Mouse (Mus musculus) stomach, embryonic 16.5 days (tissue): Measurements from ENCODE around the gene St8sia1. TPM values are rescaled to one million over a fixed set of nuclear protein-coding genes. Genes with fewer than 3 reads are reported as not detected.

Experiments used
- ATAC-seq: fragments of 200-750 bp; cut with Nextera tagmentation; 2 replicates; pipeline ENCODE4 v1.8.0; 2017; ENCODE audit warnings: moderate number of reproducible peaks, moderate TSS enrichment; ENCODE audit not compliant: insufficient read depth, low FRiP score
- H3K27ac ChIP-seq: fragments of 300-500 bp; sonication (generic); 2 replicates; pipeline ENCODE4 v1.5.1; 2014; ENCODE audit warnings: low read length
- H3K27me3 ChIP-seq: fragments of 300-500 bp; sonication (generic); 2 replicates; pipeline ENCODE4 v1.6.1; 2014; ENCODE audit warnings: low read length, control low read depth, mixed read lengths; ENCODE audit not compliant: control insufficient read depth, insufficient read depth
- H3K36me3 ChIP-seq: fragments of 300-500 bp; sonication (generic); 2 replicates; pipeline ENCODE4 v1.6.1; 2014; ENCODE audit warnings: low read length; ENCODE audit not compliant: control insufficient read depth, insufficient read depth
- H3K4me1 ChIP-seq: fragments of 300-500 bp; sonication (generic); 2 replicates; pipeline ENCODE4 v1.6.1; 2014; ENCODE audit warnings: low read length, control low read depth, mixed read lengths; ENCODE audit not compliant: control insufficient read depth, insufficient read depth
- H3K4me2 ChIP-seq: fragments of 300-500 bp; sonication (generic); 2 replicates; pipeline ENCODE4 v1.6.1; 2014; ENCODE audit warnings: low read depth, low read length, mixed read lengths
- H3K4me3 ChIP-seq: fragments of 300-500 bp; sonication (generic); replicated peaks from 2 replicates; pipeline ENCODE4 v1.5.1; 2014; ENCODE audit warnings: mild to moderate bottlenecking, low read length
- H3K9ac ChIP-seq: fragments of 300-500 bp; sonication (generic); 2 replicates; pipeline ENCODE4 v1.6.1; 2014; ENCODE audit warnings: low read length
- H3K9me3 ChIP-seq: fragments of 300-500 bp; sonication (generic); replicated peaks from 2 replicates; pipeline ENCODE4 v1.6.1; 2016; ENCODE audit warnings: low read length, control low read depth; ENCODE audit not compliant: control insufficient read depth
- WGBS: fragments of 180-500 bp; shearing (Covaris S2); extraction: QIAGEN DNeasy Blood & Tissue Kit; methylation state at CpG from one replicate; pipeline ENCODE4 v1.1.7; 2014; 5-methylcytosine and 5-hydroxymethylcytosine counted together
- polyA plus RNA-seq: library from polyadenylated mRNA; unstranded; fragments of >200 nt; fragmentation: Nextera tagmentation; extraction: Ambion mirVana; gene quantifications from 2 replicates; pipeline ENCODE4 v1.2.1, GENCODE M21; 2015

St8sia1 gene
- polyA plus RNA-seq, 1 experiment from 2014 or later, result 1.1 TPM

- no peak for ATAC-seq
- no peaks in the 10 kb centered on the region for H3K36me3 ChIP-seq
- H3K4me2 ChIP-seq, result no peak overlapping the region
- no peak overlapping the region for H3K27ac ChIP-seq
- H3K9me3 ChIP-seq, result no peaks in the 10 kb centered on the region
- 82% methylated on average over 9 of the region's 9 CpGs for WGBS
- H3K4me1 ChIP-seq, result no peaks in the 10 kb centered on the region
- no peak overlapping the region for H3K4me3 ChIP-seq
- H3K27me3 ChIP-seq, result no peaks in the 10 kb centered on the region
- H3K9ac ChIP-seq, result no peak overlapping the region
Measured at GRCm38 (mm10) chr6:142798837-142799236, 165.4 kb downstream of the St8sia1 start.

DNA sequence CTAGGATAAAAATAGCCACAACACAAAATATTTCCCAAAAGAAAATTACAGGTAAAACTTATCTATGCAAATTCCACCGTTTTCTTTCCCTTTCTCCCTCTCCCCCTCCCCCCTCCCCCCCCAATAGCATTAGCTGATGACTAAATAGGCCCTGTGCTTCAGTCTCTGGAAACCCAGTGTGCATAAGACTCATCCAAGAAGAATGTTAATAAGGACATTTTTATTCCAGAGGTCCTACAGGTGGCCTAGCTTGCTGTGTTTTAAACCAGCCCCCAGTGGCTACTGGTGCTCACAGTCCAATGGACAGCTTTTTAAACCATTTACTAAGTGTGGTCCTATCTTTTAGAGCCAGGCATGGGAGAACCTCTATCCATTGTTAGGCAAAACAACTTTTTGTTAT, 166.3 kb downstream of the St8sia1 start:
- H3K4me2 ChIP-seq, result no peak overlapping the region
- H3K9me3 ChIP-seq, result no peaks in the 10 kb centered on the region
- no peak for ATAC-seq
- H3K9ac ChIP-seq, result no peak overlapping the region
- H3K4me1 ChIP-seq, result peaks cover 4% of the 10 kb centered on the region; the same call in 1 of the 2 replicates
- H3K27ac ChIP-seq, result no peak overlapping the region
- 70% methylated on average over 1 of the region's 1 CpGs for WGBS
- no peaks in the 10 kb centered on the region for H3K27me3 ChIP-seq
- H3K4me3 ChIP-seq, result no peak overlapping the region
- no peaks in the 10 kb centered on the region for H3K36me3 ChIP-seq

GRCm38 (mm10) chr6:142795655-142796441, 168.4 kb downstream of the St8sia1 start:
- H3K27ac ChIP-seq, result no peak overlapping the region
- peak; percentile 42; the same call in 1 of the 2 replicates for ATAC-seq
- peak overlapping the region; percentile 11; the same call in 1 of the 2 replicates for H3K4me2 ChIP-seq
- WGBS, result 30% methylated on average over 15 of the region's 15 CpGs
- peaks cover 4% of the 10 kb centered on the region; the same call in 1 of the 2 replicates for H3K4me1 ChIP-seq
- no peaks in the 10 kb centered on the region for H3K27me3 ChIP-seq
- no peak overlapping the region for H3K4me3 ChIP-seq
- no peaks in the 10 kb centered on the region for H3K36me3 ChIP-seq
- H3K9ac ChIP-seq, result no peak overlapping the region
- H3K9me3 ChIP-seq, result no peaks in the 10 kb centered on the region

GRCm38 (mm10) chr6:142795087-142795486, 169.2 kb downstream of the St8sia1 start:
- no peaks in the 10 kb centered on the region for H3K27me3 ChIP-seq
- H3K27ac ChIP-seq, result no peak overlapping the region
- no peak overlapping the region for H3K4me3 ChIP-seq
- no peak overlapping the region for H3K9ac ChIP-seq
- no peaks in the 10 kb centered on the region for H3K36me3 ChIP-seq
- no peak for ATAC-seq
- no peak overlapping the region for H3K4me2 ChIP-seq
- no peaks in the 10 kb centered on the region for H3K9me3 ChIP-seq
- H3K4me1 ChIP-seq, result peaks cover 4% of the 10 kb centered on the region; the same call in 1 of the 2 replicates
- 58% methylated on average over 9 of the region's 9 CpGs for WGBS

DNA sequence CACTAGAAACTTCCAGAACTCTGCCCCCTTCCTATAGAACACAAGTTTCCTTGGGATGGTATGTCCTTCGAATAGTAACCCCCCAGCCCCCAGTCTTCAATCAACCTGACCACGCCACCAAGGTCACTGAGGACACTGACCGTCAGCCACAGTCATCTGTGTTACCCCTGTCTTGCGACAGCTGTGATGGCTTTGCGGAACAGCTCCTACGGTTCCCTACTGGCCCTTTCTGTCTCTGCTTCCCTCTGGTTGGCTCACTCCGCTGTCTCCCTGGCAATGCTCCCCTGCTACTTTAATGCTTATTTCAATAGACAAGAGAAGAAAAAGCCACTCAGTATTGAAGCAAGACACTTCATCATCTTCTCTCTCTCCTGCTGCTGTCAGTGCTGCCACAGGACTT, 170.8 kb downstream of the St8sia1 start:
- WGBS, result 42% methylated on average over 7 of the region's 7 CpGs
- H3K4me2 ChIP-seq, result no peak overlapping the region
- no peak overlapping the region for H3K9ac ChIP-seq
- no peaks in the 10 kb centered on the region for H3K27me3 ChIP-seq
- no peak overlapping the region for H3K4me3 ChIP-seq
- no peaks in the 10 kb centered on the region for H3K9me3 ChIP-seq
- no peak overlapping the region for H3K27ac ChIP-seq
- H3K36me3 ChIP-seq, result no peaks in the 10 kb centered on the region
- ATAC-seq, result no peak
- peaks cover 4% of the 10 kb centered on the region; the same call in 1 of the 2 replicates for H3K4me1 ChIP-seq

GRCm38 (mm10) chr6:142792241-142792968, 171.8 kb downstream of the St8sia1 start:
- WGBS, result 44% methylated on average over 13 of the region's 13 CpGs
- no peak for ATAC-seq

GRCm38 (mm10) chr6:142789736-142790135, 174.5 kb downstream of the St8sia1 start:
- Histone ChIP-seq H3K36me3 (no peaks in the 10 kb centered on the region), H3K4me2 (no peak overlapping the region), H3K27me3 (no peaks in the 10 kb centered on the region), H3K4me1 (peaks cover 4% of the 10 kb centered on the region; the same call in 1 of the 2 replicates), H3K27ac (no peak overlapping the region), H3K4me3 (no peak overlapping the region), H3K9me3 (no peaks in the 10 kb centered on the region), H3K9ac (no peak overlapping the region)
- ATAC-seq, result no peak
- 90% methylated on average over 10 of the region's 10 CpGs for WGBS

More at GRCm38 (mm10) chr6:142792241-142792968, 171.8 kb downstream of the St8sia1 start:
- no peaks in the 10 kb centered on the region for H3K9me3 ChIP-seq
- no peak overlapping the region for H3K9ac ChIP-seq
- no peaks in the 10 kb centered on the region for H3K36me3 ChIP-seq
- no peak overlapping the region for H3K27ac ChIP-seq
- no peak overlapping the region for H3K4me2 ChIP-seq
- no peak overlapping the region for H3K4me3 ChIP-seq
- H3K27me3 ChIP-seq, result no peaks in the 10 kb centered on the region
- H3K4me1 ChIP-seq, result peaks cover 4% of the 10 kb centered on the region; the same call in 1 of the 2 replicates

DNA sequence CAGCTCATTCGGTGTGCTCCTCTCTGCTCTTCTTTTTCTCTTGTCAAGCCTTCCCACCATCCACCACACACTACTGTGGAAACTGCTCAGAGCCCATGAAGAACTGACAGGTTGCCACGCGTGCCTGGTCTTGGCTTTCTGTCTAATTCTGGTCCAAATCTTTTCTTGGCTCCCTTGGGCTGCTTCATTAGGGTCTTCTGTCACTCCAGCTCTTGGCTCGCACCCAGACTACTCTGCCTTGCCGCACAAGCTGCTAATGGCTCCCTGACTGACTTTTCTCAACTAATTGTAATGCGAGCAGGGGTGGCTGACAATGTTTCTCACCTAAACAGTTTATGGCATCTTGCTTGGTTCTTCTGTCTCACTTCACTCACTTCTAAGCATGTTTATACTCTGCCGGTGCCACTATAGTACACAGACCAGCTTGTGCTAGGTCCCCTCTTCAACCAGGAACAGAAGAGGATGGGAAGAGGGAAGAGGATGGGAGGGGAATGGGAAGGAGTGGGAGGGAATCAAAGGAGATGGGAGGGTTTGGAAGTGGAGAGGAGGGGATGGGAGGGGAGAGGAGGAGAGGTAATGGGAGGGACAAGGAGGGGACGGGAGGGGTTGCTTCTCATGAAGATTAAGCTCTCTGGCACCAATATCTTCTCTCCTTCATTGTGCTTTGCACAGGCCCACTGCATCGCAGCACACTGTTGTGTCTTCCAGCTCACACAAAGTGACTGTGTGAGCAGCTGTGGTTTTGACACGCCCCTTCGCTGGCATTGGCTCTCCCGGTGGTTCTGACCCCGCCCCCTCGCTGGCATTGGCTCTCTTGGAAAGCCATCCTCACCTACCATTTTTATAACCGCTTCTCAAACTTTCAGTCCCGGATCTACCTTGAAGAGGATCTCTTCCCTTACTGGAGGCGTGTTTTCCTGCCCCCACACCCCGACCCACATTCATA, 175.9 kb downstream of the St8sia1 start:
- 44% methylated on average over 18 of the region's 18 CpGs for WGBS
- Histone ChIP-seq H3K27ac (no peak overlapping the region), H3K27me3 (no peaks in the 10 kb centered on the region), H3K4me2 (0 out of 2 replicates have a peak overlapping the region, but pooled peaks have one; percentile 11), H3K9ac (no peak overlapping the region), H3K36me3 (no peaks in the 10 kb centered on the region), H3K9me3 (no peaks in the 10 kb centered on the region), H3K4me3 (no peak overlapping the region), H3K4me1 (peaks cover 2% of the 10 kb centered on the region; the same call in 1 of the 2 replicates)
- 0 out of 2 replicates have a peak, but pooled peaks have one; percentile 44 for ATAC-seq
